ENCODE assay signal across 13 mouse cellular contexts in the genomic region with DNA sequence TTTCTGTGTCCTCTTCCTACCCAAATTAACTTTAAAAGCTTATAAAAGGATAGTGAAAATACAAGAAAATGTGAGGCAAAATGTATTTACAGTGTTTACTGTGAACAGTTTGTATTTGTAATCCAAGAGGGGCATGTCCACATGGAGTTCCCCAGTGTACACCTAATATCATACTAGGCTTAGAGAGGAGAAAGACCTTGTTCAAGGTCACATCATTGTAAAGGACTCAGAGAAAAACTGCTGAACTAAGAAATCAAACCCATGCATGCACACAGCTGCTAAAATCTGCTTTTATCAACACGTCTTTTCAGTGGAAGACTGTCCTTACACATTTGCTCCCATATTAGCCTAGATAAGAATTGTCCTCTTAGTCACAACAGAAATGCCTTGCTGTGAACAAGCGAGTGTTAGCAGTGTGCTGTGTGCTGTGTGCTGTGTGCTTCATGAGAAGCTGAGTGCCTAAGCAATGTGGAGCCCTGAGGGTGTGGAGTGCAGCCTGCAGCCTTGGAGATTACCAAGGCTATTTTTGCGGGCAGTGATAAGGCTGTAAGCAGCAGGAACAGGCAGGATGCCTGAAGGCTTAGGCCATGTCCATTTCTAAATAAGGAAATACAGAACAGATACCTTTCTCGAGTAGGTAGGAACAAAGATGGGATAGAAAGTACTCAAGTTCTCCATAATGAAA. TPM values are rescaled to one million over a fixed set of nuclear protein-coding genes. Genes with fewer than 3 reads are reported as not detected.
DNase-seq lines count a peak whose midpoint lies in the region; ATAC-seq and TF ChIP-seq lines count a peak whose summit lies in the region.
"Had no signal": no experiment of that assay in that cellular context is flagged by ENCODE, and none has a peak within 500 bp of the region (broad histone marks: within the 10 kb centered on the region; RNA-seq: fewer than 3 reads in every experiment).

No protein-coding gene starts in this region.

- no peaks in the 10 kb centered on the region for H3K4me1 ChIP-seq in lung, embryonic 14.5 days (ENCODE audit: insufficient read depth)
- peaks cover 19% of the 10 kb centered on the region for H3K4me1 ChIP-seq in heart, embryonic 16.5 days (ENCODE audit: control insufficient read depth, insufficient read depth, low read length)
- H3K4me1 ChIP-seq in forebrain, embryonic 15.5 days, result no peaks in the 10 kb centered on the region
- H3K4me1 ChIP-seq: hindbrain, embryonic 15.5 days; midbrain, embryonic 12.5 days had no signal

- ATAC-seq in lung, embryonic 14.5 days (ENCODE audit: insufficient read depth), result no peak
- ATAC-seq in heart, embryonic 16.5 days (replicated peaks; ENCODE audit: extremely low read depth, insufficient read depth, low FRiP score), result peak; percentile 98
- no peak for ATAC-seq in forebrain, embryonic 15.5 days (replicated peaks)
- ATAC-seq: forebrain, embryonic 14.5 days had no signal

- H3K4me3 ChIP-seq in lung, embryonic 14.5 days (ENCODE audit: low read depth, low read length), result no peak overlapping the region
- H3K4me3 ChIP-seq in heart, embryonic 16.5 days (ENCODE audit: low read length), result no peak overlapping the region
- no peak overlapping the region for H3K4me3 ChIP-seq in forebrain, embryonic 15.5 days
- H3K4me3 ChIP-seq: hindbrain, embryonic 15.5 days; midbrain, embryonic 12.5 days had no signal

- no peak for DNase-seq in lung, embryonic 14.5 days
- DNase-seq in lung, postnatal 25 days (ENCODE audit: low spot score), result no peak
- DNase-seq in c-Kit-negative CD71-positive TER-119-positive erythroid progenitor cells, embryonic 14.5 days (ENCODE audit: low read depth, low spot score), result peak; percentile 57
- peak; percentile 57 for DNase-seq in skeletal muscle tissue, adult 2 months (ENCODE audit: low read depth, low spot score)
- DNase-seq in thymus, adult 18-20 months, result no peak
- DNase-seq in left cerebral cortex, adult 18-20 months (ENCODE audit: low spot score in 2 of 2), result no peak
- DNase-seq: kidney, postnatal 10 days had no signal

- peaks cover 10% of the 10 kb centered on the region for H3K36me3 ChIP-seq in lung, embryonic 14.5 days (ENCODE audit: insufficient read depth)
- peaks cover 28% of the 10 kb centered on the region for H3K36me3 ChIP-seq in heart, embryonic 16.5 days (ENCODE audit: control insufficient read depth, insufficient read depth)
- peaks cover 27% of the 10 kb centered on the region for H3K36me3 ChIP-seq in forebrain, embryonic 15.5 days

- no peak for TF ChIP-seq CTCF in lung, embryonic 14.5 days (IDR thresholded peaks at IDR 0.05; ENCODE audit: low read depth)

- H3K9ac ChIP-seq in lung, embryonic 14.5 days, result no peak overlapping the region
- peak overlapping the region; percentile 39 for H3K9ac ChIP-seq in heart, embryonic 16.5 days (ENCODE audit: low read length)
- no peak overlapping the region for H3K9ac ChIP-seq in forebrain, embryonic 15.5 days (replicated peaks)
- H3K9ac ChIP-seq: hindbrain, embryonic 15.5 days; midbrain, embryonic 12.5 days had no signal

- peak overlapping the region; percentile 42 for H3K27ac ChIP-seq in lung, embryonic 14.5 days (ENCODE audit: low read depth)
- H3K27ac ChIP-seq in heart, embryonic 16.5 days (ENCODE audit: low read length), result peak overlapping the region; percentile 95
- no peak overlapping the region for H3K27ac ChIP-seq in forebrain, embryonic 15.5 days (replicated peaks)
- H3K27ac ChIP-seq: hindbrain, embryonic 15.5 days; midbrain, embryonic 12.5 days had no signal

- WGBS in lung, embryonic 14.5 days, result 65% methylated on average over 4 of the region's 4 CpGs
- 21% methylated on average over 4 of the region's 4 CpGs for WGBS in heart, embryonic 16.5 days
- WGBS in forebrain, embryonic 15.5 days, result 93% methylated on average over 4 of the region's 4 CpGs

- H3K27me3 ChIP-seq in lung, embryonic 14.5 days (ENCODE audit: insufficient read depth, low read length), result no peaks in the 10 kb centered on the region
- no peaks in the 10 kb centered on the region for H3K27me3 ChIP-seq in heart, embryonic 16.5 days (ENCODE audit: control insufficient read depth, insufficient read depth, low read length)
- no peaks in the 10 kb centered on the region for H3K27me3 ChIP-seq in forebrain, embryonic 15.5 days
- H3K27me3 ChIP-seq: CH12.LX; hindbrain, embryonic 15.5 days; midbrain, embryonic 12.5 days had no signal

- H3K9me3 ChIP-seq in lung, embryonic 14.5 days (ENCODE audit: low read depth, low read length), result no peaks in the 10 kb centered on the region
- H3K9me3 ChIP-seq in heart, embryonic 16.5 days (replicated peaks; ENCODE audit: control insufficient read depth, low read length), result no peaks in the 10 kb centered on the region
- H3K9me3 ChIP-seq in forebrain, embryonic 15.5 days, result no peaks in the 10 kb centered on the region
- H3K9me3 ChIP-seq: hindbrain, embryonic 15.5 days; midbrain, embryonic 12.5 days had no signal

- no peak overlapping the region for H3K4me2 ChIP-seq in lung, embryonic 14.5 days
- H3K4me2 ChIP-seq in heart, embryonic 16.5 days (ENCODE audit: low read depth, low read length), result no peak overlapping the region
- H3K4me2 ChIP-seq in forebrain, embryonic 15.5 days (replicated peaks), result no peak overlapping the region
- H3K4me2 ChIP-seq: hindbrain, embryonic 15.5 days; midbrain, embryonic 12.5 days had no signal

RNA-seq across cellular contexts. Expression of gene Coro6, which starts 38.9 kb away (rescaled TPM):
- 0.22 and 0.99 TPM in 2 replicates for polyA plus RNA-seq in lung, embryonic 14.5 days (2014; fragmentation: Nextera tagmentation; extraction: Ambion mirVana)
- polyA plus RNA-seq in heart, embryonic 16.5 days (2015; fragmentation: Nextera tagmentation; extraction: Ambion mirVana), result 42.5 and 47.4 TPM in 2 replicates
- 0.08 and 0.09 TPM in 2 replicates for polyA plus RNA-seq in forebrain, embryonic 15.5 days (2015; fragmentation: Nextera tagmentation; extraction: Ambion mirVana)
- 10 to 100 TPM; 37.6 to 48.5 TPM for total RNA-seq in left cerebral cortex, adult 18-20 months (2021)

Comparison
In these comparisons a context has a peak if more than half of its experiments do, and no peak if none do; other contexts are left out.
1. DNase-seq: peak in c-Kit-negative CD71-positive TER-119-positive erythroid progenitor cells, embryonic 14.5 days (single experiment) and skeletal muscle tissue, adult 2 months (single experiment); none in lung, embryonic 14.5 days (single experiment), lung, postnatal 25 days (single experiment), thymus, adult 18-20 months (0 of 2) and left cerebral cortex, adult 18-20 months (0 of 2).
2. RNA of gene Coro6, which starts 38.9 kb away (polyA plus RNA-seq): 42.5 to 47.4 TPM in heart, embryonic 16.5 days; 0.22 to 0.99 TPM in lung, embryonic 14.5 days and 0.08 to 0.09 TPM in forebrain, embryonic 15.5 days; every median in the first group is over 10 times any median in the second.